Mouse (Mus musculus) urinary bladder, postnatal 25 days (tissue): ENCODE results near the gene Srarp.

Experiments used
- DNase-seq: peaks from one replicate; pipeline ENCODE4 v3.0.0; 2022; ENCODE audit warnings: low spot score

Gene Srarp

GRCm38 (mm10) chr4:141425484-141426479 is 10.1 kb downstream of the Srarp start:
- no peak for DNase-seq

- DNase-seq, result no peak
Measured at GRCm38 (mm10) chr4:141423691-141424431, 12.0 kb downstream of the Srarp start.

GRCm38 (mm10) chr4:141423288-141423687 is 12.6 kb downstream of the Srarp start:
- DNase-seq, result no peak

- no peak for DNase-seq
Measured at GRCm38 (mm10) chr4:141422841-141423240, 13.1 kb downstream of the Srarp start.

GRCm38 (mm10) chr4:141421423-141421822 is 14.5 kb downstream of the Srarp start:
- no peak for DNase-seq

- DNase-seq, result no peak
Measured at GRCm38 (mm10) chr4:141420886-141421285, 15.0 kb downstream of the Srarp start.

GRCm38 (mm10) chr4:141420192-141420829 is 15.6 kb downstream of the Srarp start, which contains the start of gene Hspb7:
Gene Hspb7, plus strand, starts transcription at chr4:141420779.
- no peak for DNase-seq

- no peak for DNase-seq
Measured at GRCm38 (mm10) chr4:141419398-141420191, 16.3 kb downstream of the Srarp start.

- no peak for DNase-seq
Measured at GRCm38 (mm10) chr4:141415924-141416323, 20.0 kb downstream of the Srarp start, which contains the start of gene Clcnkb. Gene Clcnkb, minus strand, starts transcription at chr4:141416014.

GRCm38 (mm10) chr4:141411430-141411992 is 24.4 kb downstream of the Srarp start:
- no peak for DNase-seq

GRCm38 (mm10) chr4:141408577-141408976 is 27.3 kb downstream of the Srarp start:
- no peak for DNase-seq

- peak; percentile 52 for DNase-seq
Measured at GRCm38 (mm10) chr4:141406516-141407299, 29.2 kb downstream of the Srarp start.

GRCm38 (mm10) chr4:141405314-141405622 is 30.6 kb downstream of the Srarp start:
- DNase-seq, result no peak

GRCm38 (mm10) chr4:141404518-141405313 is 31.2 kb downstream of the Srarp start:
- DNase-seq, result peak; percentile 87

- DNase-seq, result no peak
Measured at GRCm38 (mm10) chr4:141400171-141400570, 35.7 kb downstream of the Srarp start.

GRCm38 (mm10) chr4:141398545-141398944 is 37.4 kb downstream of the Srarp start, which contains the start of gene Clcnka:
Gene Clcnka, minus strand, starts transcription at chr4:141398724.
- no peak for DNase-seq

GRCm38 (mm10) chr4:141397861-141398260 is 38.0 kb downstream of the Srarp start:
- no peak for DNase-seq

- DNase-seq, result no peak
Measured at GRCm38 (mm10) chr4:141394751-141395150, 41.2 kb downstream of the Srarp start.

GRCm38 (mm10) chr4:141391293-141391692 is 44.6 kb downstream of the Srarp start:
- DNase-seq, result no peak
